Mouse (Mus musculus) mouse embryonic stem cell (cell line): ENCODE data around the gene Akr1c13.

Source experiments
- in situ Hi-C, 2 experiments: fragments of 300-500 bp; cut with MboI; formaldehyde crosslinking; loops; 1 replicate in 1 of 2; 3 replicates in 1 of 2; pipeline ENCODE4 v1.14.3; 2019 to 2020; ENCODE audit warnings: low sequenced_read_pairs in 2 of 2, low pct_unique_long_range_greater_than_20kb in 1 of 2, mixed read lengths in 1 of 2; ENCODE audit not compliant: unreplicated experiment in 1 of 2

Akr1c13 gene

GRCm38 (mm10) chr13:4230841-4231623 lies 40.1 kb downstream of the Akr1c13 start:
- in situ Hi-C loops = no loop called here

DNA sequence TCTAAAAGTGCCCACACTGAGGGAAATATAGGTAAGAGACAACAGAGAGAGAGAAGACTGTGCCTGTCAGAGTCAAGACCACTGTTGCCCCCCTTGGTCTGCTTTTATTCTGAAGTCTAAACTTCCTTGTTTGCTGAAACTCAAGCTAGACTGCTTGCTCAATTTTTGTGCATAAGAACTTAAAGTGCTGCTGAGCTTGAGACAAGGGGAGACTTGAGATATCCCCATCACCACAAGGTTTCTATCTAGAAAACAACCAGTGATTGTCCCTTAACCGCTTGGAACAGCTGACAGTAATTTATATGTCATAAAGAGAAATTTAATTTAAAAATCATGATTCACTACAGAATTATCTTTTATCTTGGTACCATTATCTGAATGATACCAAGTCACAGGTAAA lies 42.2 kb downstream of the Akr1c13 start:
- in situ Hi-C loops = no loop called here

- in situ Hi-C loops = no loop called here
These were observed 42.7 kb downstream of the Akr1c13 start for GRCm38 (mm10) chr13:4233536-4234172.

GRCm38 (mm10) chr13:4244861-4245559 lies 54.1 kb downstream of the Akr1c13 start:
- in situ Hi-C loops = no loop called here

DNA sequence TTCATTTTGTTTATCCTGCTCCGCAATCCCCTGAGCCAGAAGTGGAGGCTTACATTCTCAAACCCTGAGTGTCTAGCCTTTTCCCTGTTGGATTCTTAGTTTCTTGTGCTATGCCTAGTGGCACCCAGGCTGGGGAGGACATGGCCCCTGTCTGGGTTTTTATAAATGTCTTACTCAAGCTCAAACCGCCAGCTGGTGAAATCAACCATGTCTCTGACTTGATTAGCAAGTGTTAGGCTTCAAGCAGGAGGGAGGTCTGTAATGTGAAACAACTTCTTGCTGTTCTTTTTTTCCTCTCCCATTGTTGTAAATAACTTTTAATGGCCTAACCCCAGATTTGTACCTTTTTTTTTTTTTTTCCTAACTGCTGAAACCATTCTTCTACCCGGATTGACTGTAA lies 58.4 kb downstream of the Akr1c13 start:
- in situ Hi-C loops = no loop called here
